Mouse (Mus musculus) spleen, adult 2 months (tissue): ENCODE data around the gene Uhrf2.

Source experiments
- CTCF ChIP-seq: fragments of 200-500 bp; IDR thresholded peaks from 2 replicates; pipeline ENCODE4 v1.5.1; 2011; ENCODE audit warnings: mild to moderate bottlenecking, inconsistent platforms; ENCODE audit not compliant: insufficient read depth, insufficient read length, insufficient replicate concordance; ENCODE audit errors: extremely low read depth
- POLR2A ChIP-seq: fragments of 200-500 bp; IDR thresholded peaks from 2 replicates; pipeline ENCODE4 v1.6.1; 2011; ENCODE audit warnings: low read depth, low read length, inconsistent platforms

GRCm38 (mm10) chr19:30016156-30016555 is 14.2 kb upstream of the Uhrf2 start:
- TF ChIP-seq CTCF: no peak
- no peak for TF ChIP-seq POLR2A
